Mouse (Mus musculus) frontal cortex, postnatal 14 days (tissue): ENCODE measurements around the gene Fgd3.

Source experiments
- DNase-seq, 2 experiments: peaks; one replicate each; pipeline ENCODE4 v3.0.0; 2022; ENCODE audit warnings: low spot score in 2 of 2

The Fgd3 gene

GRCm38 (mm10) chr13:49306771-49307310 is 13.3 kb downstream of the Fgd3 start:
- DNase-seq, result no peak

GRCm38 (mm10) chr13:49300771-49301170 is 19.3 kb downstream of the Fgd3 start:
- DNase-seq, result no peak

GRCm38 (mm10) chr13:49298514-49299381 is 21.4 kb downstream of the Fgd3 start:
- no peak for DNase-seq

GRCm38 (mm10) chr13:49296270-49296669 is 23.8 kb downstream of the Fgd3 start:
- DNase-seq, result no peak

GRCm38 (mm10) chr13:49294108-49294507 is 26.0 kb downstream of the Fgd3 start:
- DNase-seq, result no peak

GRCm38 (mm10) chr13:49291949-49292348 is 28.2 kb downstream of the Fgd3 start:
- no peak for DNase-seq

GRCm38 (mm10) chr13:49291398-49291797 is 28.7 kb downstream of the Fgd3 start:
- no peak for DNase-seq

GRCm38 (mm10) chr13:49287224-49287623 is 32.9 kb downstream of the Fgd3 start:
- no peak for DNase-seq

GRCm38 (mm10) chr13:49286750-49287149 is 33.4 kb downstream of the Fgd3 start:
- DNase-seq, result no peak

GRCm38 (mm10) chr13:49283686-49284085 is 36.4 kb downstream of the Fgd3 start:
- DNase-seq, result no peak

GRCm38 (mm10) chr13:49282168-49282567 is 37.9 kb downstream of the Fgd3 start:
- no peak for DNase-seq

- no peak for DNase-seq
Measured at GRCm38 (mm10) chr13:49271831-49272765, 48.0 kb downstream of the Fgd3 start.

GRCm38 (mm10) chr13:49270500-49270899 is 49.6 kb downstream of the Fgd3 start:
- DNase-seq, result no peak

- no peak for DNase-seq
Measured at GRCm38 (mm10) chr13:49267645-49268044, 52.5 kb downstream of the Fgd3 start.

GRCm38 (mm10) chr13:49260036-49260722 is 59.9 kb downstream of the Fgd3 start:
- DNase-seq, result no peak

- DNase-seq, result no peak
Measured at GRCm38 (mm10) chr13:49257819-49258313, 62.2 kb downstream of the Fgd3 start.

GRCm38 (mm10) chr13:49252746-49253145 is 67.4 kb downstream of the Fgd3 start:
- DNase-seq, result no peak

- DNase-seq, result no peak
Measured at GRCm38 (mm10) chr13:49252113-49252512, 68.0 kb downstream of the Fgd3 start.

- DNase-seq, result no peak
Measured at GRCm38 (mm10) chr13:49250716-49251517, 69.2 kb downstream of the Fgd3 start.

GRCm38 (mm10) chr13:49249634-49250033 is 70.5 kb downstream of the Fgd3 start:
- no peak for DNase-seq

- no peak for DNase-seq
Measured at GRCm38 (mm10) chr13:49248923-49249322, 71.2 kb downstream of the Fgd3 start.
